Mouse (Mus musculus) central nervous system, embryonic 11.5 days (tissue): ENCODE data around the gene Cd300ld2. TPM values are rescaled to one million over a fixed set of nuclear protein-coding genes. Genes with fewer than 3 reads are reported as not detected.

Source experiments
- polyA plus RNA-seq: library from polyadenylated mRNA; depleted of rRNA; stranded (reverse); fragments of >200 nt; gene quantifications from 2 replicates; pipeline ENCODE4 v1.2.3, GENCODE M21; 2012; rRNA removed

Cd300ld2 gene
- polyA plus RNA-seq, result not detected in 2 replicates

DNA sequence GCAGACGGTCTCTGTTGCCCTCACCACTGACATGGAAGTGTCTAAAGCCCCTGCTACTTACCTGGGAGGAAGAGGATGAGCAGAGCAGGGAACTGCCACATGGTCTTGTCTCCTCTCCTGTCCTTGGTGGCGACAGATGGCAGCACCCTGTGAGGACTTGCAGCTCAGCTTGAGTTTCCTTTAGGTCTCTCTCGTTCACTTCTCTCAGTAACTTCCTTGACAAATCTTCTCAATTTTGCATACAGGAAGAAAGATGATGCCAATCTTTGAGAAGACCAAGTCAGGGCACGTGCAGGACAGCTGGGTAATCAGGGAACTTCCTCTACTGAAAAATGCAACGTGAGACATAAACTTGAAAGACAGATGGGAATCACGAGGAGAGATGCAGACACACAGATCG, at the start of gene Cd300ld2:
TSS of gene Cd300ld2 (minus strand) at position 101 of the 400 bp plus-strand sequence.

GRCm38 (mm10) chr11:115062077-115062476, 46.1 kb upstream of the Cd300ld2 start, which contains the start of gene Cd300e:
TSS of gene Cd300e (minus strand) at chr11:115062177.

DNA sequence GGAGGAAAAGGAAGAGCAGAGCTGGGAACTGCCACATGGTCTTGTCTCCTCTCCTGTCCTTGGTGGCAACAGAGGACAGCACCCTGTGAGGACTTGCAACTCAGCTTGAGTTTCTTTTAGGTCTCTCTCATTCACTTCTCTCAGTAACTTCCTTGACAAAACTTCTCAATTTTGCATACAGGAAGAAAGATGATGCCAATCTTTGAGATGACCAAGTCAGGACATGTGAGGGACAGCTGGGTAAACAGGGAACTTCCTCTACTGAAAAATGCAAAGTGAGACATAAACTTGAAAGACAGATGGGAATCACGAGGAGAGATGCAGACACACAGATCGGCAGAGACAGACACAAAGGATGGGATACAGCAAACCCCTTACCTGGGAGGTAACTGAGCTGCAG, 32.3 kb upstream of the Cd300ld2 start, which contains the start of gene Cd300ld3:
TSS of gene Cd300ld3 (minus strand) at position 151 of the 400 bp plus-strand sequence.

DNA sequence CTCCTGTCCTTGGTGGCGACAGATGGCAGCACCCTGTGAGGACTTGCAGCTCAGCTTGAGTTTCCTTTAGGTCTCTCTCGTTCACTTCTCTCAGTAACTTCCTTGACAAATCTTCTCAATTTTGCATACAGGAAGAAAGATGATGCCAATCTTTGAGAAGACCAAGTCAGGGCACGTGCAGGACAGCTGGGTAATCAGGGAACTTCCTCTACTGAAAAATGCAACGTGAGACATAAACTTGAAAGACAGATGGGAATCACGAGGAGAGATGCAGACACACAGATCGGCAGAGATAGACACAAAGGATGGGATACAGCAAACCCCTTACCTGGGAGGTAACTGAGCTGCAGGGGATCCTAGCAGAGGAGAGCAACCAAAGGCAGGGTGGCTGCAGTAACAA, 21.7 kb upstream of the Cd300ld2 start, which contains the start of gene Cd300ld5:
TSS of gene Cd300ld5 (minus strand) at position 101 of the 400 bp plus-strand sequence.

GRCm38 (mm10) chr11:115026912-115027311, 10.9 kb upstream of the Cd300ld2 start, which contains the start of gene Cd300ld4:
TSS of gene Cd300ld4 (minus strand) at chr11:115027012.

GRCm38 (mm10) chr11:115001474-115002040, 14.4 kb downstream of the Cd300ld2 start, which contains the start of gene Cd300c2:
TSS of gene Cd300c2 (minus strand) at chr11:115001880.

DNA sequence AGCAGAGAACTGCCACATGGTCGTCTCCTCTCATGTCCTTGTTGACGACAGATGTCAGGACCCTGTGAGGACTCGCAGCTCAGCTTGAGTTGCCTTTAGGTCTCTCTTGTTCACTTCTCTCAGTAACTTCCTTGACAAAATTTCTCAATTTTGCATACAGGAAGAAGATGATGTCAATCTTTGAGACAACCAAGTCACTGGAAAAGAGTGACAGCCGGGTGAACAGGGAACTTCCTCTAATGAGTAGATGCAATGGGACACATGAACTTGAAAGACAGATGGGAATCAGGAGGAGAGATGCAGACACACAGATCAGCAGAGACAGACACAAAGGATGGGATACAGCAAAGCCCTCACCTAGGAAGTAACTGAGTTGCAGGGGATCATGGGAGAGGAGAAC, 26.2 kb downstream of the Cd300ld2 start, which contains the start of gene Cd300ld:
TSS of gene Cd300ld (minus strand) at position 130 of the 400 bp plus-strand sequence.

DNA sequence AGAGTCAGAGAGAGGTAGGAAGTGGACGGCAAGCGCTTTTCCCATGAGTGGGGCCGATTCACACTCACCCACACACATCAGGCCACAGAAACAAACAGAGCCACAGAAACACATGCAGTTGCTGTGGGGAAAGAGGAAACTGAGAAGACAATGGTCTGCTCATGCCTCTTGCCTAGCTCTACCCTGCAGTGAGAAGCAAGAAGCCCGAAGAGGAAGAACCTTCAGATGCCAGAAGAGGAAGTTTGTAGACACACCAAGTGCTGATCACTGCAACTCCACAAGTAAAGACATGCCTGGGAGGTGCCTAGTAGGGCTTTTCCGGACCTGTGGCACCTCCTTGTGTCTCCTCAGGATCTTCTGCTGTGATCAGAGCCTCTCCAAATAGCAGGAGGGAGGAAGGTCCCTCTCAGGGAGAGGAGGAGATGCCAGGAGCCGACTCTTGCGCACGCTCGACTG, 47.2 kb downstream of the Cd300ld2 start, which contains the start of gene Cd300c:
TSS of gene Cd300c (minus strand) at position 406 of the 456 bp plus-strand sequence.

Other genes starting within 250 kb of the Cd300ld2 start
- 38.5 and 71.8 TPM in 2 replicates for gene Btbd17, start 220.2 kb downstream of the Cd300ld2 start, polyA plus RNA-seq
- 0.06 and 0.14 TPM in 2 replicates for gene Gpr142, start 217.3 kb downstream of the Cd300ld2 start, polyA plus RNA-seq
- gene Gprc5c, start 165.0 kb downstream of the Cd300ld2 start, polyA plus RNA-seq, result 6.5 and 21.2 TPM in 2 replicates
- 0.88 and 1.5 TPM in 2 replicates for gene Cd300a, start 126.2 kb downstream of the Cd300ld2 start, polyA plus RNA-seq
- gene Cd300lb, start 81.8 kb downstream of the Cd300ld2 start, polyA plus RNA-seq, result 0.05 and 0.15 TPM in 2 replicates
- gene Cd300c, start 47.0 kb downstream of the Cd300ld2 start, polyA plus RNA-seq, result 0.08 TPM in 1 of 2 replicates, not detected in the other
- gene Cd300ld, start 26.3 kb downstream of the Cd300ld2 start, polyA plus RNA-seq, result 0.07 and 0.11 TPM in 2 replicates
- gene Cd300c2, start 14.3 kb downstream of the Cd300ld2 start, polyA plus RNA-seq, result 1.3 and 1.6 TPM in 2 replicates
- gene Cd300ld4, start 10.8 kb upstream of the Cd300ld2 start, polyA plus RNA-seq, result 0.16 TPM in 1 of 2 replicates, not detected in the other
- gene Cd300ld5, start 21.6 kb upstream of the Cd300ld2 start, polyA plus RNA-seq, result 0.23 TPM in 1 of 2 replicates, not detected in the other
- 0.23 and 0.45 TPM in 2 replicates for gene Cd300ld3, start 32.2 kb upstream of the Cd300ld2 start, polyA plus RNA-seq
- gene Cd300e, start 46.0 kb upstream of the Cd300ld2 start, polyA plus RNA-seq, result 0.02 and 0.04 TPM in 2 replicates
- gene Rab37, start 75.2 kb upstream of the Cd300ld2 start, polyA plus RNA-seq, result 1.4 and 2.0 TPM in 2 replicates
- gene Cd300lf, start 117.8 kb upstream of the Cd300ld2 start, polyA plus RNA-seq, result 0.20 and 0.29 TPM in 2 replicates
- gene Slc9a3r1, start 147.1 kb upstream of the Cd300ld2 start, polyA plus RNA-seq, result 28.0 and 39.8 TPM in 2 replicates
- 3.5 and 5.0 TPM in 2 replicates for gene Tmem104, start 171.3 kb upstream of the Cd300ld2 start, polyA plus RNA-seq
- 20.7 and 23.2 TPM in 2 replicates for gene Nat9, start 171.7 kb upstream of the Cd300ld2 start, polyA plus RNA-seq